Mouse (Mus musculus) heart, postnatal 0 days (tissue): ENCODE results near the gene Slc4a7. TPM values are rescaled to one million over a fixed set of nuclear protein-coding genes. Genes with fewer than 3 reads are reported as not detected.

Experiments
- ATAC-seq: fragments of 200-750 bp; cut with Nextera tagmentation; 2 replicates; pipeline ENCODE4 v1.8.0; 2017; ENCODE audit warnings: low read depth, moderate number of reproducible peaks, moderate library complexity; ENCODE audit not compliant: insufficient read depth
- DNase-seq: peaks from one replicate; pipeline ENCODE4 v3.0.0-alpha.2; 2016; ENCODE audit warnings: low spot score
- H3K27ac ChIP-seq: fragments of 300-500 bp; sonication (generic); 2 replicates; pipeline ENCODE4 v1.5.1; 2014; ENCODE audit warnings: low read depth, mild to moderate bottlenecking
- H3K27me3 ChIP-seq: fragments of 300-500 bp; sonication (generic); 2 replicates; pipeline ENCODE4 v1.6.1; 2014; ENCODE audit warnings: low read length, mixed read lengths; ENCODE audit not compliant: control insufficient read depth, insufficient read depth
- H3K36me3 ChIP-seq: fragments of 300-500 bp; sonication (generic); replicated peaks from 2 replicates; pipeline ENCODE4 v1.6.1; 2014; ENCODE audit warnings: low read length, mixed read lengths; ENCODE audit not compliant: control insufficient read depth, insufficient read depth
- H3K4me1 ChIP-seq: fragments of 300-500 bp; sonication (generic); 2 replicates; pipeline ENCODE4 v1.6.1; 2014; ENCODE audit warnings: antibody characterized with exemption; ENCODE audit not compliant: control insufficient read depth, insufficient read depth
- H3K4me2 ChIP-seq: fragments of 300-500 bp; sonication (generic); 2 replicates; pipeline ENCODE4 v1.6.1; 2014; ENCODE audit warnings: low read depth, mild to moderate bottlenecking, low read length, moderate library complexity
- H3K4me3 ChIP-seq: fragments of 300-500 bp; sonication (generic); 2 replicates; pipeline ENCODE4 v1.5.1; 2014; ENCODE audit warnings: low read depth, low read length
- H3K9ac ChIP-seq: fragments of 300-500 bp; sonication (generic); replicated peaks from 2 replicates; pipeline ENCODE4 v1.6.1; 2014; ENCODE audit warnings: low read depth, low read length, mixed read lengths
- H3K9me3 ChIP-seq: fragments of 300-500 bp; sonication (generic); replicated peaks from 2 replicates; pipeline ENCODE4 v1.6.1; 2016; ENCODE audit warnings: low read length; ENCODE audit not compliant: control insufficient read depth
- CTCF ChIP-seq: IDR thresholded peaks from 2 replicates; pipeline ENCODE4 v1.5.1; 2016; ENCODE audit warnings: antibody characterized with exemption, control low read depth, low read depth
- EP300 ChIP-seq: IDR thresholded peaks from 2 replicates; pipeline ENCODE4 v1.6.1; 2016; ENCODE audit warnings: antibody characterized with exemption, low read depth
- WGBS: fragments of 180-500 bp; shearing (Covaris S2); extraction: QIAGEN DNeasy Blood & Tissue Kit; methylation state at CpG from one replicate; pipeline ENCODE4 v1.1.7; 2014; 5-methylcytosine and 5-hydroxymethylcytosine counted together
- polyA plus RNA-seq: library from polyadenylated mRNA; unstranded; fragments of >200 nt; fragmentation: Nextera tagmentation; extraction: Ambion mirVana; gene quantifications from 2 replicates; pipeline ENCODE4 v1.2.1, GENCODE M21; 2015
- total RNA-seq: library from RNA; depleted of rRNA; stranded (reverse); fragments of >200 nt; gene quantifications from 2 replicates; pipeline ENCODE4 v1.2.3, GENCODE M21; 2014; ENCODE audit warnings: low replicate concordance

Slc4a7 gene
- total and polyA plus RNA-seq, 2 experiments from 2014 or later, result 7.3 to 16.4 TPM

GRCm38 (mm10) chr14:14687258-14687890 is 14.7 kb upstream of the Slc4a7 start:
- ATAC-seq, result no peak
- no peak overlapping the region for H3K27ac ChIP-seq
- 56% methylated on average over 7 of the region's 7 CpGs for WGBS
- no peak overlapping the region for H3K4me3 ChIP-seq
- H3K9me3 ChIP-seq, result no peaks in the 10 kb centered on the region
- TF ChIP-seq CTCF (no peak), EP300 (no peak)
- H3K36me3 ChIP-seq, result no peaks in the 10 kb centered on the region
- DNase-seq, result no peak
- no peak overlapping the region for H3K9ac ChIP-seq
- H3K4me2 ChIP-seq, result no peak overlapping the region
- no peaks in the 10 kb centered on the region for H3K27me3 ChIP-seq
- H3K4me1 ChIP-seq, result no peaks in the 10 kb centered on the region

- peak overlapping the region; percentile 90 for H3K9ac ChIP-seq
- WGBS, result under 1% methylated on average over 48 of the region's 85 CpGs
- peak overlapping the region; percentile 93 for H3K4me2 ChIP-seq
- DNase-seq, result peak; percentile 94
- H3K4me1 ChIP-seq, result peaks cover 6% of the 10 kb centered on the region
- peak; percentile 95 for ATAC-seq
- TF ChIP-seq CTCF (peak; percentile 36), EP300 (no peak)
- H3K27me3 ChIP-seq, result no peaks in the 10 kb centered on the region
- no peaks in the 10 kb centered on the region for H3K36me3 ChIP-seq
- H3K27ac ChIP-seq, result peak overlapping the region; percentile 90
- H3K4me3 ChIP-seq, result peak overlapping the region; percentile 75
- H3K9me3 ChIP-seq, result no peaks in the 10 kb centered on the region
Measured at GRCm38 (mm10) chr14:14702399-14703345, 593 bp downstream of the Slc4a7 start.

- no peaks in the 10 kb centered on the region for H3K9me3 ChIP-seq
- no peaks in the 10 kb centered on the region for H3K27me3 ChIP-seq
- no peaks in the 10 kb centered on the region for H3K36me3 ChIP-seq
- peak overlapping the region; percentile 90 for H3K27ac ChIP-seq
- H3K4me3 ChIP-seq, result peak overlapping the region; percentile 75
- ATAC-seq, result peak; percentile 72
- peak overlapping the region; percentile 93 for H3K4me2 ChIP-seq
- under 1% methylated on average over 57 of the region's 60 CpGs for WGBS
- no peak for TF ChIP-seq CTCF
- no peak for TF ChIP-seq EP300
- DNase-seq, result peak; percentile 45
- H3K9ac ChIP-seq, result peak overlapping the region; percentile 90
- H3K4me1 ChIP-seq, result peaks cover 6% of the 10 kb centered on the region
Measured at GRCm38 (mm10) chr14:14703346-14703871, 1.3 kb downstream of the Slc4a7 start.

- Histone ChIP-seq H3K4me2 (peak overlapping the region; percentile 93; the same call in 1 of the 2 replicates), H3K4me3 (no peak overlapping the region), H3K27me3 (no peaks in the 10 kb centered on the region), H3K27ac (no peak overlapping the region), H3K36me3 (no peaks in the 10 kb centered on the region), H3K4me1 (peaks cover 6% of the 10 kb centered on the region), H3K9me3 (no peaks in the 10 kb centered on the region), H3K9ac (no peak overlapping the region)
- no peak for ATAC-seq
- 82% methylated on average over 2 of the region's 2 CpGs for WGBS
- no peak for TF ChIP-seq EP300
- TF ChIP-seq CTCF, result no peak
- no peak for DNase-seq
Measured at GRCm38 (mm10) chr14:14704651-14705050, 2.6 kb downstream of the Slc4a7 start.

- DNase-seq (no peak), ATAC-seq (no peak)
- no peak overlapping the region for H3K4me3 ChIP-seq
- no peaks in the 10 kb centered on the region for H3K27me3 ChIP-seq
- no peaks in the 10 kb centered on the region for H3K36me3 ChIP-seq
- no peak overlapping the region for H3K4me2 ChIP-seq
- TF ChIP-seq CTCF (no peak), EP300 (no peak)
- peaks cover 6% of the 10 kb centered on the region for H3K4me1 ChIP-seq
- no peak overlapping the region for H3K9ac ChIP-seq
- 91% methylated on average over 3 of the region's 3 CpGs for WGBS
- H3K27ac ChIP-seq, result no peak overlapping the region
- no peaks in the 10 kb centered on the region for H3K9me3 ChIP-seq
Measured at GRCm38 (mm10) chr14:14705126-14705525, 3.0 kb downstream of the Slc4a7 start.
